Mouse (Mus musculus) liver, embryonic 14.5 days (tissue): ENCODE results near the gene Cth. TPM values are rescaled to one million over a fixed set of nuclear protein-coding genes. Genes with fewer than 3 reads are reported as not detected.

Source experiments
- ATAC-seq: fragments of 200-750 bp; cut with Nextera tagmentation; 2 replicates; pipeline ENCODE4 v1.8.0; 2017; ENCODE audit warnings: moderate number of reproducible peaks, mild to moderate bottlenecking, moderate library complexity; ENCODE audit not compliant: insufficient read depth
- DNase-seq, 3 experiments: peaks; one replicate each; pipeline ENCODE4 v3.0.0-alpha.2; 2012 to 2013; ENCODE audit warnings: low read depth in 3 of 3, low spot score in 3 of 3
- H3K27ac ChIP-seq: fragments of 300-500 bp; sonication (generic); 2 replicates; pipeline ENCODE4 v1.5.1; 2014; ENCODE audit warnings: moderate library complexity, mild to moderate bottlenecking, control low read depth, inconsistent platforms
- H3K27me3 ChIP-seq: fragments of 300-500 bp; sonication (generic); 2 replicates; pipeline ENCODE4 v1.6.1; 2014; ENCODE audit warnings: mild to moderate bottlenecking, low read length, moderate library complexity; ENCODE audit not compliant: control insufficient read depth, insufficient read depth
- H3K36me3 ChIP-seq: fragments of 300-500 bp; sonication (generic); replicated peaks from 2 replicates; pipeline ENCODE4 v1.6.1; 2014; ENCODE audit warnings: low read depth; ENCODE audit not compliant: control insufficient read depth, insufficient read depth
- H3K4me1 ChIP-seq, 2 experiments: fragments of 200-500 bp in 1 of 2; fragments of 300-500 bp in 1 of 2; sonication (generic) in 1 of 2; replicated peaks; 2 replicates each; pipeline ENCODE4 v1.6.1; 2012 to 2014; ENCODE audit warnings: antibody characterized with exemption in 1 of 2, inconsistent platforms in 1 of 2, low read length in 1 of 2; ENCODE audit not compliant: control insufficient read depth in 2 of 2, insufficient read depth in 2 of 2
- H3K4me2 ChIP-seq: fragments of 300-500 bp; sonication (generic); 2 replicates; pipeline ENCODE4 v1.6.1; 2014; ENCODE audit warnings: low read depth, mild to moderate bottlenecking, control low read depth, moderate library complexity
- H3K4me3 ChIP-seq, 2 experiments: fragments of 200-500 bp in 1 of 2; fragments of 300-500 bp in 1 of 2; sonication (generic) in 1 of 2; 2 replicates each; pipeline ENCODE4 v1.5.1; 2012 to 2014; ENCODE audit warnings: low read depth in 2 of 2, low read length in 2 of 2, mild to moderate bottlenecking in 2 of 2, control low read depth in 1 of 2, inconsistent platforms in 1 of 2, moderate library complexity in 1 of 2; ENCODE audit not compliant: insufficient read depth in 1 of 2
- H3K9ac ChIP-seq: fragments of 300-500 bp; sonication (generic); replicated peaks from 2 replicates; pipeline ENCODE4 v1.6.1; 2014; ENCODE audit warnings: mild to moderate bottlenecking, control low read depth, moderate library complexity
- H3K9me3 ChIP-seq: fragments of 300-500 bp; sonication (generic); 2 replicates; pipeline ENCODE4 v1.6.1; 2016; ENCODE audit warnings: low read length, mixed read lengths; ENCODE audit not compliant: control insufficient read depth
- CTCF ChIP-seq: IDR thresholded peaks from 2 replicates; pipeline ENCODE4 v1.5.1; 2016; ENCODE audit warnings: antibody characterized with exemption, low read depth, control low read depth
- EP300 ChIP-seq: IDR thresholded peaks from 2 replicates; pipeline ENCODE4 v1.6.1; 2016; ENCODE audit warnings: antibody characterized with exemption, low read depth
- WGBS: fragments of 180-500 bp; shearing (Covaris S2); extraction: QIAGEN DNeasy Blood & Tissue Kit; methylation state at CpG from one replicate; pipeline ENCODE4 v1.1.7; 2014; ENCODE audit not compliant: insufficient replicate concordance; 5-methylcytosine and 5-hydroxymethylcytosine counted together
- polyA plus RNA-seq, 2 experiments: library from polyadenylated mRNA; depleted of rRNA in 1 of 2; stranded (reverse) in 1 of 2; unstranded in 1 of 2; fragments of >200 nt; fragmentation: Nextera tagmentation in 1 of 2; extraction: Ambion mirVana in 1 of 2; gene quantifications; 2 replicates each; pipeline versions ENCODE4 v1.2.1 to v1.2.3; 2012 to 2014

Cth gene
- polyA plus RNA-seq, 2 experiments, result 25.3 to 32.6 TPM

- Histone ChIP-seq H3K27ac (no peak overlapping the region), H3K9ac (no peak overlapping the region), H3K36me3 (no peaks in the 10 kb centered on the region), H3K4me3 (no peak overlapping the region), H3K4me2 (no peak overlapping the region), H3K9me3 (no peaks in the 10 kb centered on the region), H3K27me3 (no peaks in the 10 kb centered on the region), H3K4me1 (no peaks in the 10 kb centered on the region)
- no peak for DNase-seq
- WGBS, result 27% methylated on average over 2 of the region's 2 CpGs
- no peak for ATAC-seq
- no peak for TF ChIP-seq EP300
- TF ChIP-seq CTCF, result no peak
Observed at GRCm38 (mm10) chr3:157848503-157848902, 76.4 kb downstream of the Cth start.

DNA sequence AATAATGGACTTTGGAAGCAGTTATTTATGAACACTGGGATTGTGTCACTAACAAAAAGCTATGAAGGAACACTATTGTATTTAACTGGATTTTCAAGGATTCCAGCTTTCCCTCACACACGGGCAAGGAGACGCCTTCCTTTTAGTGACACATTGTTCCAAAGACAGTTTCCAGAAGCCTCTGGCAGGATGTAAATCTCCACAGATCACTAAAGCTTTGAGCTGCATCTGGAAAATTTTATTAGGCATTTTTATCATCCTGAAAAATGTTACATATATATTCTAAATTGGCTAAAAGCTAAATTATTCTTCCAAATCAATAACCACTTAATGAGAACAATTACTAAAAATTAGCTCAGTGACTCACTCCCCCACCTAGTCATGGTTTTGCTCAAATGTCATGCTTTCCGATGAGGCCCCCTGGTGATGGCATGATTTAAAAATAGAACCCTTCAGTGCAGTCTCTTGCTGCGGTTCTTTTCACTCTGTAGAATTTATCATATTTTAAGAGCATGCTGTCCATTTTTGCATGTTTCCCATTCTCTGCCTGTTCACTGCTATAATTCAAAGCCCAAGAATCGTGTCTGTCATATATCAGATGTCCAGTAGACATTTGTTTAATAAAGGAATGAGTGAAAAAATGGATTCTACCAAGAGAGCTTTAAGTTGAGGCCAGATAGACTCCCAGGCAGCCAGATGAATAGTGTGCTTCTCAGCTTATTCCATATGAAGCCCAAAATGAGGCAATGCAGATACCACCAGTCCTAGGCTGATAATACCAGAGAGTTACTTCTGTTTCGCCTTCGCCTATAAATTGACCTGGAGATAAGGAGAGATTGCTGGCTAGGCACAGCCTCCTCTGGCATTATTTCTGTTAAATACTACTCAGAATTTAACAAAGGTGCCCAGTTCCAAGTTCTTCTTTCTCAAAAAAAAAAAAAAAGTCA, 77.3 kb downstream of the Cth start:
- Histone ChIP-seq H3K4me2 (no peak overlapping the region), H3K27ac (no peak overlapping the region), H3K9ac (no peak overlapping the region), H3K9me3 (no peaks in the 10 kb centered on the region), H3K4me1 (no peaks in the 10 kb centered on the region), H3K4me3 (no peak overlapping the region), H3K27me3 (no peaks in the 10 kb centered on the region), H3K36me3 (no peaks in the 10 kb centered on the region)
- WGBS, result 41% methylated on average over 7 of the region's 7 CpGs
- no peak for ATAC-seq
- TF ChIP-seq CTCF (no peak), EP300 (no peak)
- DNase-seq, result no peak

Other genes with a start within 250 kb of the Cth start
- gene Ankrd13c, start 22.2 kb upstream of the Cth start, polyA plus RNA-seq (2012; rRNA removed), result 5.9 and 10.1 TPM in 2 replicates
- 11.4 and 11.8 TPM in 2 replicates for gene Ankrd13c, start 22.2 kb upstream of the Cth start, polyA plus RNA-seq (2014; fragmentation: Nextera tagmentation; extraction: Ambion mirVana)
- gene Srsf11, start 111.6 kb upstream of the Cth start, polyA plus RNA-seq (2012; rRNA removed), result 105 and 116 TPM in 2 replicates
- 91.0 and 101 TPM in 2 replicates for gene Srsf11, start 111.6 kb upstream of the Cth start, polyA plus RNA-seq (2014; fragmentation: Nextera tagmentation; extraction: Ambion mirVana)
- 7.4 and 10.0 TPM in 2 replicates for gene Lrrc40, start 111.6 kb upstream of the Cth start, polyA plus RNA-seq (2012; rRNA removed)
- 22.5 and 27.2 TPM in 2 replicates for gene Lrrc40, start 111.6 kb upstream of the Cth start, polyA plus RNA-seq (2014; fragmentation: Nextera tagmentation; extraction: Ambion mirVana)